Mouse (Mus musculus) heart, postnatal 0 days (tissue): ENCODE results near the gene Epha5.

Experiments used
- CTCF ChIP-seq: IDR thresholded peaks from 2 replicates; pipeline ENCODE4 v1.5.1; 2016; ENCODE audit warnings: antibody characterized with exemption, control low read depth, low read depth
- EP300 ChIP-seq: IDR thresholded peaks from 2 replicates; pipeline ENCODE4 v1.6.1; 2016; ENCODE audit warnings: antibody characterized with exemption, low read depth

DNA sequence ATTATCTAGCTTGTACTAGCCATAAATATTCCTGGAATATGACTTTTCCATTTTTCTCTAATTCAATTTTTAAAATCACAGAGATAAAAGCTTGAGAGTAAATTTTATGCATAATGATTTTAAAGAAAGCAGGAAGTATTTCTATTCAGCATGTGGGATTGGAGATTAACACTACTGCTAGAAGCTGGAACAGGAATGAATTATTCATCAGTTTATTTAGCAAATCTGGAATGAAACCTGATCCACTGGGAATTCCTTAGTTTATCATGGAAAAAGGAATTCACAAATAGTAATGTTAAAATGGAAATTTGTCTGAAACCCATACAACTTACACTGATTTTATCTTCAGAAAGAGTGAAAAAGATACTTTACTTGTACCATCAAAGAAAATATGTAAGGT lies 187.2 kb downstream of the Epha5 start:
- TF ChIP-seq CTCF (no peak), EP300 (no peak)
